Mouse (Mus musculus): Measurements from ENCODE around the gene Gm10563. TPM values are rescaled to one million over a fixed set of nuclear protein-coding genes. Genes with fewer than 3 reads are reported as not detected.
"Not testable (repeated sequence)": the region's sequence is repeated elsewhere in the genome, so short reads cannot be mapped to it uniquely, and the experiment has no call there.

Gm10563 gene
- polyA plus RNA-seq, 1 experiment from 2014 or later, result not detected

DNA sequence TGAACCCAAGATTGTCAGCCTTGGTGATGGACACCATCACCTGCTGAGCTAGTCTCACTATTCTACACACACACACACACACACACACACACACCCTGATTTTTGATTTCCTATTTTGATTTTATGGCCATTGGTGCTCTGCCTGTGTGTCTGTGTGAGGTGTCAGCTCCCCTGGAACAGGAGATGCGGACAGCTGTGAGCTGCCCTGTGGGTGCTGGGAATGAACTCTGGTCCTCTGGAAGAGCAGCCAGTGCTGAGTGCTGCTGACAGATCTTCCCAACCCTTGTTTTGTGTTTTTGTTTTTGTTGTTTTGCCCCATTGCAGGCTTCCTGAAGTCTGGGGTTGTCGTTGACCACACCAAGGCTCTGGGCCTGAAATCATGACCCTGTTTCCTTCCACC, 72.1 kb downstream of the Gm10563 start:
- H3K4me3 ChIP-seq, result no peak overlapping the region
- 83% methylated on average over 2 of the region's 2 CpGs for WGBS
- peaks cover 27% of the 10 kb centered on the region for H3K36me3 ChIP-seq
- no peaks in the 10 kb centered on the region for H3K27me3 ChIP-seq (replicated peaks)
- no peaks in the 10 kb centered on the region for H3K9me3 ChIP-seq
- no peak overlapping the region for H3K9ac ChIP-seq
- H3K27ac ChIP-seq (replicated peaks), result no peak overlapping the region
- peaks cover 6% of the 10 kb centered on the region for H3K4me1 ChIP-seq
- H3K4me2 ChIP-seq, result no peak overlapping the region
- ATAC-seq (ENCODE audit: extremely low read depth, insufficient number of reproducible peaks, low FRiP score, low TSS enrichment), result no peak

DNA sequence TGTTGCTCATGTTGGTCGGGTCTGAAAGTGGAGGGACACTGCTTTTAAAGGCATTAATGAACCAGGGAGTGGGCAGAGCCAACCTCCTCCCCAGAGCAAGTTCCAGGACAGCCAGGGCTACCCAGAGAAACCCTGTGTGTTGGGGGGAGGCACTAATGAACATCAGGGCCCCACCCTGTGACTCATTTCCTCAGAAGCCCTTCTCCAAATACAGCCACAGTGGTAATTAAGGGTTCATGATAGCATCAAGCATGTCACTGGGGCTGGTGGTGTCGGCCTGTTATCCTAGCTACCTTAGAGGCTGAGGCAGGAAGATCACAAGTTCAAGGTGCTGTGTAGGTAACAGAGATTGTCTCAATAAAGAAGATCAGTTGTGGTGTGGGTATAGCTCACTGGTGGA, 73.8 kb downstream of the Gm10563 start:
- WGBS, result 61% methylated on average over 2 of the region's 2 CpGs
- no peak overlapping the region for H3K4me3 ChIP-seq
- peaks cover 11% of the 10 kb centered on the region for H3K36me3 ChIP-seq
- H3K9ac ChIP-seq, result no peak overlapping the region
- H3K4me2 ChIP-seq, result no peak overlapping the region
- ATAC-seq (ENCODE audit: extremely low read depth, insufficient number of reproducible peaks, low FRiP score, low TSS enrichment), result no peak
- H3K27ac ChIP-seq (replicated peaks), result no peak overlapping the region
- H3K9me3 ChIP-seq, result no peaks in the 10 kb centered on the region
- H3K27me3 ChIP-seq (replicated peaks), result no peaks in the 10 kb centered on the region
- peaks cover 7% of the 10 kb centered on the region for H3K4me1 ChIP-seq

DNA sequence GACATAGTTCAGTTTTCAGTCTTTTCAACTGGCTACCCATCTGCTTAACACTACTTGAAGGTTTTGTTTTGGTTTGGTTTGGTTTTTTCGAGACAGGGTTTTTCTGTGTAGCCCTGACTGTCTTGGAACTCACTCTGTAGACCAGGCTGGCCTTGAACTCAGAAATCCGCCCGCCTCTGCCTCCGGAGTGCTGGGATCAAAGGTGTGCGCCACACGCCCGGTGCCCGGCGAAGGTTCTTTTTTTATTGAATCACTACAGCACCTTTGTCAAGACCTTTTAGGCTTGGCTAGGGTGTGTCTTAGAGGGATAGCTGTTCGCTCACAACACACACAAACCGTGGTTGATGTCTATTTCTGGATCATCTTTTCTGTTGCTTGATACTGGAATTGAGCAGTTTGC, 74.9 kb downstream of the Gm10563 start:
- not testable (repeated sequence) for ATAC-seq (ENCODE audit: extremely low read depth, insufficient number of reproducible peaks, low FRiP score, low TSS enrichment)

GRCm38 (mm10) chr4:155569818-155570217, 75.4 kb downstream of the Gm10563 start:
- H3K9me3 ChIP-seq, result no peaks in the 10 kb centered on the region
- H3K27me3 ChIP-seq (replicated peaks), result no peaks in the 10 kb centered on the region
- no peak overlapping the region for H3K9ac ChIP-seq
- no peak for ATAC-seq (ENCODE audit: extremely low read depth, insufficient number of reproducible peaks, low FRiP score, low TSS enrichment)
- H3K27ac ChIP-seq (replicated peaks), result no peak overlapping the region
- peaks cover 5% of the 10 kb centered on the region; the same call in 1 of the 2 replicates for H3K36me3 ChIP-seq
- WGBS, result 92% methylated on average over 6 of the region's 6 CpGs
- no peak overlapping the region for H3K4me3 ChIP-seq
- no peak overlapping the region for H3K4me2 ChIP-seq
- H3K4me1 ChIP-seq, result peaks cover 21% of the 10 kb centered on the region

More for the DNA sequence above, 74.9 kb downstream of the Gm10563 start:
- H3K27me3 ChIP-seq (replicated peaks); H3K4me2 ChIP-seq; H3K36me3 ChIP-seq; H3K4me3 ChIP-seq; H3K27ac ChIP-seq (replicated peaks); H3K9ac ChIP-seq; H3K9me3 ChIP-seq: not testable (repeated sequence)
- H3K4me1 ChIP-seq, result peaks cover 16% of the 10 kb centered on the region
- WGBS, result 90% methylated on average over 11 of the region's 11 CpGs

DNA sequence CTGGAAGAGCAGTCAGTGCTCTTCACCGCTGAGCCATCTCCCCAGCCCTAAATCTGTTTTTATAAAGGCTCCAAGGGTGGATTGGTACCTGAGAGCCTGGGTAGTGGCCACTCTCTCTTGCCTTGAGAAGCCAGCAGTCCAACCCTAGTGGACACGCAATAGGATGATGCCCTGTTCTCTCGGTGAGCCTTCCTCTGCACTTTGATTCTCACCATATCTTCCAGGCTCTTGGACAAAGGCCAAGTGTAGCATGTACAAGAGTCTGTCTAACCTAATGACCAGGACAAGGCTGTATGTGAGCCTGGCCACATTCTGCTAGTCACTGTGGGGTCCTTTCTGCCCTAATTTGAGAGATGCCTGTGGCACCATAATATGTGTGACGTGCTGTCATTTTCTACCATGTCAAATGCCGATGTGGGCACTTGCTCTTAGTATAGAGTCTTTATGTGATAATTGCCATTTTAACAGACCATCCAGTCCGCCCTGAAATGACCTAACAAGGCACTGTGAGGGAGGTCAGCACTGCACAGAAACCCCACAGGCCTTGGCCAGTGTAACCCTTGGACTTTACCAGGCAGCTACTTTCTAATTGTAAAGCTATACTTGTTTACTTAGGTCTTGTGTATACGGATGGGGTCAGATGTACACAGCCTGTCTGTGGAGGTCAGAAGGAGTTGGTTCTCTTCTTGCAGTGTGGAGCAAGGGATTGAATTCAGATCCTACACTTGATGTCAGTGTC, 76.4 kb downstream of the Gm10563 start:
- 79% methylated on average over 7 of the region's 7 CpGs for WGBS

DNA sequence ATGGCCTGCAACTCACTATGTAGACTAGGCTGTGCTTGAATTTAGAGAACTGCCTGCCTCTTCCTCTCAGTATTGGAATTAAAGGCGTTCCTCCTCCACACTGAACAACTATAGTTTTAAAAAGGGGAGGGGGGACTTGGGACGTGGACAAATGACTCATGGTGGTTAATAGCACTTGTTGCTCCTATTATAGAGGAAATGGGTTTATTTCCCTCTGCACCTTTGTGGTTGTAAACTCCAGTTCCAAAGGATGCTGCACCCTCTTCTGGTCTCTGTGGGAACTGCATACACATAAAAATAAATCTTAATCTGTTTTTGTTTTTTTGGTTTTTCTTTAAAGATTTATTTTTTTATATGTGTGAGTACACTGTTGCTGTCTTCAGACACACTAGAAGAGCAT, 77.0 kb downstream of the Gm10563 start:
- Histone ChIP-seq H3K36me3 (no peaks in the 10 kb centered on the region), H3K4me3 (no peak overlapping the region), H3K4me1 (peaks cover 27% of the 10 kb centered on the region), H3K9ac (no peak overlapping the region), H3K27ac (replicated peaks) (no peak overlapping the region), H3K4me2 (no peak overlapping the region), H3K9me3 (no peaks in the 10 kb centered on the region), H3K27me3 (replicated peaks) (no peaks in the 10 kb centered on the region)
- 36% methylated on average over 2 of the region's 2 CpGs for WGBS
- ATAC-seq (ENCODE audit: extremely low read depth, insufficient number of reproducible peaks, low FRiP score, low TSS enrichment), result no peak

More for the DNA sequence above, 76.4 kb downstream of the Gm10563 start:
- Histone ChIP-seq H3K4me3 (no peak overlapping the region), H3K9me3 (no peaks in the 10 kb centered on the region), H3K4me2 (no peak overlapping the region), H3K9ac (0 out of 2 replicates have a peak overlapping the region, but pooled peaks have one; percentile 47), H3K36me3 (peaks cover 5% of the 10 kb centered on the region; the same call in 1 of the 2 replicates), H3K27ac (replicated peaks) (no peak overlapping the region), H3K4me1 (peaks cover 27% of the 10 kb centered on the region), H3K27me3 (replicated peaks) (no peaks in the 10 kb centered on the region)
- ATAC-seq (ENCODE audit: extremely low read depth, insufficient number of reproducible peaks, low FRiP score, low TSS enrichment), result no peak

- no peak overlapping the region for H3K9ac ChIP-seq
- ATAC-seq (ENCODE audit: extremely low read depth, insufficient number of reproducible peaks, low FRiP score, low TSS enrichment), result no peak
- WGBS, result 52% methylated on average over 8 of the region's 8 CpGs
- no peaks in the 10 kb centered on the region for H3K27me3 ChIP-seq (replicated peaks)
- no peaks in the 10 kb centered on the region for H3K9me3 ChIP-seq
- H3K27ac ChIP-seq (replicated peaks), result no peak overlapping the region
- H3K36me3 ChIP-seq, result no peaks in the 10 kb centered on the region
- H3K4me2 ChIP-seq, result no peak overlapping the region
- peaks cover 40% of the 10 kb centered on the region for H3K4me1 ChIP-seq
- H3K4me3 ChIP-seq, result no peak overlapping the region
Observed at GRCm38 (mm10) chr4:155566555-155566954, 78.7 kb downstream of the Gm10563 start.

Other genes with a start within 250 kb of the Gm10563 start
- gene Gabrd, start 247.3 kb downstream of the Gm10563 start, polyA plus RNA-seq (2015; fragmentation: Nextera tagmentation; extraction: Ambion mirVana), result 0.17 TPM in 1 of 2 replicates, not detected in the other
- gene Cfap74, start 236.2 kb downstream of the Gm10563 start, polyA plus RNA-seq (2015; fragmentation: Nextera tagmentation; extraction: Ambion mirVana), result 0.89 and 1.3 TPM in 2 replicates
- gene Tmem52, start 176.3 kb downstream of the Gm10563 start, polyA plus RNA-seq (2015; fragmentation: Nextera tagmentation; extraction: Ambion mirVana), result not detected in 2 replicates
- gene Gnb1, start 154.0 kb downstream of the Gm10563 start, polyA plus RNA-seq (2015; fragmentation: Nextera tagmentation; extraction: Ambion mirVana), result 345 and 378 TPM in 2 replicates
- gene Nadk, start 83.0 kb downstream of the Gm10563 start, polyA plus RNA-seq (2015; fragmentation: Nextera tagmentation; extraction: Ambion mirVana), result 45.0 and 49.3 TPM in 2 replicates
- 5.7 and 6.2 TPM in 2 replicates for gene Slc35e2, start 44.0 kb downstream of the Gm10563 start, polyA plus RNA-seq (2015; fragmentation: Nextera tagmentation; extraction: Ambion mirVana)
- 39.6 and 40.2 TPM in 2 replicates for gene Cdk11b, start 20.6 kb downstream of the Gm10563 start, polyA plus RNA-seq (2015; fragmentation: Nextera tagmentation; extraction: Ambion mirVana)
- gene Mmp23, start 8.0 kb upstream of the Gm10563 start, polyA plus RNA-seq (2015; fragmentation: Nextera tagmentation; extraction: Ambion mirVana), result 67.1 and 73.0 TPM in 2 replicates
- 16.5 and 16.9 TPM in 2 replicates for gene Mib2, start 23.8 kb upstream of the Gm10563 start, polyA plus RNA-seq (2015; fragmentation: Nextera tagmentation; extraction: Ambion mirVana)
- 1.1 and 1.4 TPM in 2 replicates for gene Fndc10, start 48.9 kb upstream of the Gm10563 start, polyA plus RNA-seq (2015; fragmentation: Nextera tagmentation; extraction: Ambion mirVana)
- 105 and 122 TPM in 2 replicates for gene Ssu72, start 59.4 kb upstream of the Gm10563 start, polyA plus RNA-seq (2015; fragmentation: Nextera tagmentation; extraction: Ambion mirVana)
- gene Tmem240, start 89.4 kb upstream of the Gm10563 start, polyA plus RNA-seq (2015; fragmentation: Nextera tagmentation; extraction: Ambion mirVana), result 0.46 and 0.51 TPM in 2 replicates
- 87.7 and 93.2 TPM in 2 replicates for gene Atad3a, start 115.7 kb upstream of the Gm10563 start, polyA plus RNA-seq (2015; fragmentation: Nextera tagmentation; extraction: Ambion mirVana)
- gene Vwa1, start 129.3 kb upstream of the Gm10563 start, polyA plus RNA-seq (2015; fragmentation: Nextera tagmentation; extraction: Ambion mirVana), result 3.5 and 3.7 TPM in 2 replicates
- 4.2 and 5.3 TPM in 2 replicates for gene Tmem88b, start 140.5 kb upstream of the Gm10563 start, polyA plus RNA-seq (2015; fragmentation: Nextera tagmentation; extraction: Ambion mirVana)
- not detected in 2 replicates for gene Ankrd65, start 145.0 kb upstream of the Gm10563 start, polyA plus RNA-seq (2015; fragmentation: Nextera tagmentation; extraction: Ambion mirVana)
- 138 and 157 TPM in 2 replicates for gene Mrpl20, start 157.5 kb upstream of the Gm10563 start, polyA plus RNA-seq (2015; fragmentation: Nextera tagmentation; extraction: Ambion mirVana)
- gene Ccnl2, start 167.1 kb upstream of the Gm10563 start, polyA plus RNA-seq (2015; fragmentation: Nextera tagmentation; extraction: Ambion mirVana), result 97.1 and 113 TPM in 2 replicates
- gene Aurkaip1, start 185.9 kb upstream of the Gm10563 start, polyA plus RNA-seq (2015; fragmentation: Nextera tagmentation; extraction: Ambion mirVana), result 126 and 144 TPM in 2 replicates
- gene Mxra8, start 194.3 kb upstream of the Gm10563 start, polyA plus RNA-seq (2015; fragmentation: Nextera tagmentation; extraction: Ambion mirVana), result 56.7 and 59.3 TPM in 2 replicates
- gene Dvl1, start 202.0 kb upstream of the Gm10563 start, polyA plus RNA-seq (2015; fragmentation: Nextera tagmentation; extraction: Ambion mirVana), result 2.8 and 2.9 TPM in 2 replicates
- gene Tas1r3, start 218.0 kb upstream of the Gm10563 start, polyA plus RNA-seq (2015; fragmentation: Nextera tagmentation; extraction: Ambion mirVana), result 0.09 and 0.11 TPM in 2 replicates
- gene Cptp, start 224.0 kb upstream of the Gm10563 start, polyA plus RNA-seq (2015; fragmentation: Nextera tagmentation; extraction: Ambion mirVana), result 9.1 and 9.8 TPM in 2 replicates
- 36.0 and 36.4 TPM in 2 replicates for gene Ints11, start 224.1 kb upstream of the Gm10563 start, polyA plus RNA-seq (2015; fragmentation: Nextera tagmentation; extraction: Ambion mirVana)
- 32.5 and 33.1 TPM in 2 replicates for gene Pusl1, start 246.4 kb upstream of the Gm10563 start, polyA plus RNA-seq (2015; fragmentation: Nextera tagmentation; extraction: Ambion mirVana)
- gene Acap3, start 246.4 kb upstream of the Gm10563 start, polyA plus RNA-seq (2015; fragmentation: Nextera tagmentation; extraction: Ambion mirVana), result 8.8 and 10.4 TPM in 2 replicates

Data from heart, embryonic 13.5 days (tissue).